8 mouse cellular contexts compared by ENCODE assay signal in the genomic region with DNA sequence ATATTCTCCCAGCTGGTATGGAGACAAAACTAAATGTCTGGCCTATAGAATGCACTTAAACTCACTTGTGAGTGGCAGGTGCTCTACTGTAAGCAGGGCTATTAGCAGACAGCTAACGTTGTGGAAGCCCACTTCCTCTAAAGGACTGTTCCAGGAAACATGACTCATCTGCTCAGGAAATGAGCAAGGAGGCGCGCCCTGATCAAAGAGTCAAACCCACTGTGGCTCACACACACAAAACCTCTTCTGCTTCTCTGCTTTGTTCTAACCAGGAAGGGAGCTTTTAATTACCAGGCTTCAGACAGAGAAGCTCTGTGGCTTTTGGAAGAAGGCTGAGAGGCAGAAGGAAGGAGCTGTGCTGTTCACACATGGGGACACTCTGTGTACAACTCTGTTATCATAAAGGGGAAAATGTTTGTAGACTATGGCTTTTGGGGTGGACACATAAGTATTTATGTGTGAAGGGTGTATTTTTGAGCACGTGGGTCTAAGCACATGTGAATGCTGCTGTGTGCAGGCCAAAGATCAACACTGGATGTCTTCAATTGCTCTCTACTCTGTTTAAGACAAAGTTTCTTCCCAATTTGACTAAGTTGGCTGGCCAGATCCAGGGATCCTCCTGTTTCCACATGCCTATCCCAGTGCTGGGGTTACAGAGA.
A peak's percentile ranks its signal among the peaks of the same experiment; 100 is the strongest.
DNase-seq lines count a peak whose midpoint lies in the region; ATAC-seq and TF ChIP-seq lines count a peak whose summit lies in the region.

No protein-coding gene starts in this region.

- TF ChIP-seq EP300 in CH12.LX (IDR thresholded peaks at IDR 0.05; ENCODE audit: low read length): peak; percentile 89

- H3K4me1 ChIP-seq in CH12.LX (ENCODE audit: control insufficient read depth in 1 of 2, insufficient read depth in 2 of 2): peaks cover 13 to 39% of the 10 kb centered on the region in 2 experiments
- no peaks in the 10 kb centered on the region for H3K4me1 ChIP-seq in intestine, postnatal 0 days (replicated peaks; ENCODE audit: control insufficient read depth, insufficient read depth, low read length)
- H3K4me1 ChIP-seq in lung, embryonic 16.5 days (replicated peaks; ENCODE audit: control insufficient read depth, insufficient read depth, low read length): no peaks in the 10 kb centered on the region; the same call in 1 of the 2 replicates

- peak overlapping the region; percentile 69 for H3K4me2 ChIP-seq in CH12.LX (ENCODE audit: insufficient read depth, low read depth, poor library complexity, severe bottlenecking)
- H3K4me2 ChIP-seq in intestine, postnatal 0 days (replicated peaks; ENCODE audit: low read depth): no peak overlapping the region
- no peak overlapping the region for H3K4me2 ChIP-seq in lung, embryonic 16.5 days (ENCODE audit: low read depth, low read length)

- peak overlapping the region; percentile 24; the same call in 1 of the 2 replicates for H3K27ac ChIP-seq in CH12.LX (ENCODE audit: insufficient read depth, low read depth)
- H3K27ac ChIP-seq in intestine, postnatal 0 days (ENCODE audit: low read depth, low read length): peak overlapping the region; percentile 36
- peak overlapping the region; percentile 59 for H3K27ac ChIP-seq in lung, embryonic 16.5 days (ENCODE audit: low read length)

- no peaks in the 10 kb centered on the region for H3K9me3 ChIP-seq in CH12.LX (replicated peaks; ENCODE audit: low read length)
- no peaks in the 10 kb centered on the region for H3K9me3 ChIP-seq in intestine, postnatal 0 days (ENCODE audit: control insufficient read depth)
- no peaks in the 10 kb centered on the region for H3K9me3 ChIP-seq in lung, embryonic 16.5 days (ENCODE audit: control insufficient read depth, low read length)

- peak; percentile 85 for ATAC-seq in granulocyte monocyte progenitor cell, adult 5-6 weeks (replicated peaks; ENCODE audit: poor library complexity, severe bottlenecking)
- ATAC-seq in intestine, postnatal 0 days: peak; percentile 82
- peak; percentile 90 for ATAC-seq in lung, embryonic 16.5 days (ENCODE audit: low read depth)

- no peaks in the 10 kb centered on the region for H3K79me2 ChIP-seq in CH12.LX (replicated peaks; ENCODE audit: control insufficient read depth, extremely low read depth, insufficient read depth, poor library complexity, severe bottlenecking)

- H3K36me3 ChIP-seq in CH12.LX (replicated peaks in 1 of 2; ENCODE audit: control insufficient read depth in 1 of 2, insufficient read depth in 1 of 2, low read length in 1 of 2): no peaks in the 10 kb centered on the region
- H3K36me3 ChIP-seq in intestine, postnatal 0 days (ENCODE audit: control insufficient read depth, insufficient read depth): peaks cover 2% of the 10 kb centered on the region; the same call in 1 of the 2 replicates
- H3K36me3 ChIP-seq in lung, embryonic 16.5 days (ENCODE audit: control insufficient read depth, insufficient read depth, low read length): no peaks in the 10 kb centered on the region

- TF ChIP-seq CTCF in CH12.LX (conservative IDR thresholded peaks at IDR 0.05 in 1 of 2, IDR thresholded peaks at IDR 0.05 in 1 of 2; ENCODE audit: low read depth in 2 of 2, low read length in 2 of 2): no peak
- no peak for TF ChIP-seq CTCF in intestine, postnatal 0 days (IDR thresholded peaks at IDR 0.05; ENCODE audit: low read depth)

- no peak overlapping the region for H3K4me3 ChIP-seq in CH12.LX (replicated peaks in 1 of 3; ENCODE audit: low read depth in 2 of 3, low read length in 2 of 3, poor library complexity in 1 of 3)
- no peak overlapping the region for H3K4me3 ChIP-seq in intestine, postnatal 0 days (ENCODE audit: low read depth, low read length)
- H3K4me3 ChIP-seq in lung, embryonic 16.5 days (ENCODE audit: low read length): no peak overlapping the region

- peak; percentile 45 for TF ChIP-seq POLR2A in CH12.LX (IDR thresholded peaks at IDR 0.05; ENCODE audit: low read depth, low read length)

- intact Hi-C loops in left cerebral cortex, postnatal 36 days (cut with DNase I): loop anchor here (10.0 kb wide), 2 partner anchors 131 to 161 kb away; partner anchors contain the start of genes Trdmt1 and Vim

- in situ Hi-C loops in CH12.LX (cut with MboI; ENCODE audit: low pct_ligation_motif_present, low pct_unique_long_range_greater_than_20kb, low sequenced_read_pairs): no loop called here

- no peaks in the 10 kb centered on the region for H3K27me3 ChIP-seq in CH12.LX (replicated peaks)
- no peaks in the 10 kb centered on the region for H3K27me3 ChIP-seq in intestine, postnatal 0 days (replicated peaks; ENCODE audit: control insufficient read depth, insufficient read depth, low read length)
- no peaks in the 10 kb centered on the region for H3K27me3 ChIP-seq in lung, embryonic 16.5 days (ENCODE audit: control insufficient read depth, insufficient read depth, low read depth, low read length)

- dilution Hi-C loops in CH12.LX (cut with MboI; ENCODE audit: extremely low pct_ligation_motif_present, extremely low pct_unique_long_range_greater_than_20kb, low sequenced_read_pairs): no loop called here

- no peak overlapping the region for H3K9ac ChIP-seq in CH12.LX (ENCODE audit: insufficient read depth, low read depth)
- no peak overlapping the region for H3K9ac ChIP-seq in intestine, postnatal 0 days (ENCODE audit: low read depth, low read length)
- H3K9ac ChIP-seq in lung, embryonic 16.5 days (ENCODE audit: low read length): no peak overlapping the region

- DNase-seq in CH12.LX (ENCODE audit: extremely low read depth): peak; percentile 84
- DNase-seq in adrenal gland, postnatal 36 days: peak; percentile 33 to 52
- DNase-seq in spleen, adult 18-20 months: peak; percentile 49 to 62
- no peak for DNase-seq in cerebellum, postnatal 36 days
- no peak for DNase-seq in left cerebral cortex, postnatal 36 days (ENCODE audit: low spot score in 2 of 2)

- TF ChIP-seq RAD21 in CH12.LX (IDR thresholded peaks at IDR 0.05; ENCODE audit: low read depth, low read length): no peak

- WGBS in intestine, postnatal 0 days: 23% methylated on average over 4 of the region's 4 CpGs
- WGBS in lung, embryonic 16.5 days: 33% methylated on average over 4 of the region's 4 CpGs

TF ChIP-seq in CH12.LX, 34 proteins besides CTCF, POLR2A, EP300 and RAD21:
- peak; percentile 71 for TF ChIP-seq ELF1 (IDR thresholded peaks at IDR 0.05; ENCODE audit: low read depth, low read length)
- TF ChIP-seq CHD2 (IDR thresholded peaks at IDR 0.05; ENCODE audit: low read length): no peak
- no peak for TF ChIP-seq TBP (conservative IDR thresholded peaks at IDR 0.05; ENCODE audit: low read depth, low read length)
- TF ChIP-seq JUN (IDR thresholded peaks at IDR 0.05; ENCODE audit: insufficient read depth, low read depth, low read length): peak; percentile 90
- peak; percentile 55 for TF ChIP-seq MYC (IDR thresholded peaks at IDR 0.05; ENCODE audit: low read depth, low read length)
- TF ChIP-seq UBTF (IDR thresholded peaks at IDR 0.05; ENCODE audit: low read depth, low read length): no peak
- TF ChIP-seq ZKSCAN1 (IDR thresholded peaks at IDR 0.05; ENCODE audit: borderline replicate concordance, low read depth, low read length): no peak
- TF ChIP-seq MEF2A (IDR thresholded peaks at IDR 0.05; ENCODE audit: borderline replicate concordance, low read depth, low read length): peak; percentile 81; the same call in 1 of the 2 replicates
- TF ChIP-seq KAT2A (IDR thresholded peaks at IDR 0.05; ENCODE audit: insufficient replicate concordance, low read length): no peak
- peak; percentile 56; the same call in 1 of the 2 replicates for TF ChIP-seq TCF12 (IDR thresholded peaks at IDR 0.05; ENCODE audit: low read depth, low read length)
- no peak for TF ChIP-seq SMC3 (IDR thresholded peaks at IDR 0.05; ENCODE audit: low read depth, low read length)
- TF ChIP-seq MAX (IDR thresholded peaks at IDR 0.05; ENCODE audit: low read length): peak; percentile 76; the same call in 1 of the 2 replicates
- peak; percentile 80 for TF ChIP-seq IRF4 (IDR thresholded peaks at IDR 0.05; ENCODE audit: low read depth, low read length)
- no peak for TF ChIP-seq USF1 (IDR thresholded peaks at IDR 0.05; ENCODE audit: low read depth, low read length)
- peak; percentile 86 for TF ChIP-seq BHLHE40 (IDR thresholded peaks at IDR 0.05; ENCODE audit: low read depth, low read length)
- 0 out of 2 replicates have a peak, but pooled peaks have one; percentile 29 for TF ChIP-seq HCFC1 (IDR thresholded peaks at IDR 0.05; ENCODE audit: low read depth, low read length)
- TF ChIP-seq ETS1 (conservative IDR thresholded peaks at IDR 0.05; ENCODE audit: low read depth, low read length): peak; percentile 69
- TF ChIP-seq E2F4 (IDR thresholded peaks at IDR 0.05; ENCODE audit: insufficient replicate concordance, low read depth, low read length): no peak
- TF ChIP-seq JUND (conservative IDR thresholded peaks at IDR 0.05; ENCODE audit: low read depth, low read length): peak; percentile 88
- no peak for TF ChIP-seq PAX5 (IDR thresholded peaks at IDR 0.05; ENCODE audit: low read length)
- TF ChIP-seq MXI1 (IDR thresholded peaks at IDR 0.05; ENCODE audit: low read depth, low read length): peak; percentile 73; the same call in 1 of the 2 replicates

Comparison
In these comparisons a context has a peak if more than half of its experiments do, and no peak if none do; other contexts are left out.
1. DNase-seq: peak in CH12.LX (single experiment), adrenal gland, postnatal 36 days (2 of 2) and spleen, adult 18-20 months (2 of 2); none in cerebellum, postnatal 36 days (0 of 2) and left cerebral cortex, postnatal 36 days (0 of 2).
2. Peak in every context shown above with its lines, with median percentiles within 50 percentile points of each other: H3K27ac ChIP-seq and ATAC-seq.